Mouse (Mus musculus): ENCODE results near the gene Cep128. TPM values are rescaled to one million over a fixed set of nuclear protein-coding genes. Genes with fewer than 3 reads are reported as not detected.

Cep128 gene
- polyA plus RNA-seq, 1 experiment from 2014 or later = 10.2 TPM

DNA sequence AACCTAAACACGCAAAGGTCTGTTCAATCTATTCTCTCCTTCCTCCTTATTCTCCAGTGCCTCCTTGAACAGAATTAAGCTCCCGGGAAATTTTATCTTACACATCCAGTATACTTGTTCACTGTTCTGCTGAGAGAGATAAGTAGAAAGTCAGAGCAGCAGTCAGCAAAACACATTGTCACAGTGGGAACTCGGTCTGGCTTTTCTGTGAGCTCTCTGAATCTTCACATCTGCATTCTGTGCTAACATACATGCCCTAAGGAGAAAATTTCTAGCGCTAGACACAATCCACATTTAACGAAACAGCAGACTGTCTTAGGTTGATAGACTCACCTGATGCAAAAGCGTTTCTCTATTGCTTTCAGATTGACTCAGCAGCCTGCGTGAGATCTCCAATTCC is 88.3 kb downstream of the Cep128 start:
- no peak overlapping the region for H3K9ac ChIP-seq (replicated peaks; ENCODE audit: low read depth, low read length)
- 90% methylated on average over 7 of the region's 7 CpGs for WGBS
- no peak for ATAC-seq (ENCODE audit: insufficient number of reproducible peaks, insufficient read depth, low FRiP score, low read depth)
- H3K27ac ChIP-seq (ENCODE audit: low read length) = no peak overlapping the region
- no peaks in the 10 kb centered on the region for H3K27me3 ChIP-seq (ENCODE audit: control insufficient read depth, insufficient read depth, low read length)
- no peak overlapping the region for H3K4me2 ChIP-seq (replicated peaks; ENCODE audit: low read depth, low read length)
- no peak overlapping the region for H3K4me3 ChIP-seq (ENCODE audit: low read depth, low read length)
- H3K4me1 ChIP-seq (ENCODE audit: control insufficient read depth, insufficient read depth, low read length) = no peaks in the 10 kb centered on the region
- H3K9me3 ChIP-seq (ENCODE audit: control insufficient read depth, low read depth, low read length) = no peaks in the 10 kb centered on the region
- H3K36me3 ChIP-seq (ENCODE audit: control insufficient read depth, insufficient read depth, low read length) = no peaks in the 10 kb centered on the region

GRCm38 (mm10) chr12:91295436-91295835 is 88.8 kb downstream of the Cep128 start:
- H3K4me2 ChIP-seq (replicated peaks; ENCODE audit: low read depth, low read length) = no peak overlapping the region
- WGBS = 93% methylated on average over 3 of the region's 3 CpGs
- H3K9me3 ChIP-seq (ENCODE audit: control insufficient read depth, low read depth, low read length) = no peaks in the 10 kb centered on the region
- H3K27ac ChIP-seq (ENCODE audit: low read length) = no peak overlapping the region
- no peaks in the 10 kb centered on the region for H3K36me3 ChIP-seq (ENCODE audit: control insufficient read depth, insufficient read depth, low read length)
- no peaks in the 10 kb centered on the region for H3K4me1 ChIP-seq (ENCODE audit: control insufficient read depth, insufficient read depth, low read length)
- H3K4me3 ChIP-seq (ENCODE audit: low read depth, low read length) = no peak overlapping the region
- no peaks in the 10 kb centered on the region for H3K27me3 ChIP-seq (ENCODE audit: control insufficient read depth, insufficient read depth, low read length)
- no peak for ATAC-seq (ENCODE audit: insufficient number of reproducible peaks, insufficient read depth, low FRiP score, low read depth)
- no peak overlapping the region for H3K9ac ChIP-seq (replicated peaks; ENCODE audit: low read depth, low read length)

DNA sequence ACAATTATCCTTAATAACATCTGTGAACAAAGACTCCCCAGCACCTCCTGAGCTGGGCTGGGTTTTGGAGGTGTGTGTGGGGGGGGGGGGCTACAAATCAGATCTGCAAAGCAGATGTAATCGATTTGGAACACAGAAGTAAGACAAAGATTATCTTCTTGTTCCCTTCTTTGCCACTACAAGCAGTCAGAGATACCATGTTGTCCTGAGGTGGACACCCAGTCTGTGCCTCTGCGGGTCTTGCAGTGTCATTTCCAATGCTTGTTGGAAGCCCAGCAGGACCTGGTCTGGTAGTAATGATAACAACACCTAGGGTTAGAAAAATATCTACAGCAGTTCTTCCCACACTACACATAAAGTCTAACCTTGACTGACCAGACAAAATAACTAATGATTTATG is 110.3 kb downstream of the Cep128 start:
- Histone ChIP-seq H3K27ac (ENCODE audit: low read length) (no peak overlapping the region), H3K9ac (replicated peaks; ENCODE audit: low read depth, low read length) (no peak overlapping the region), H3K4me1 (ENCODE audit: control insufficient read depth, insufficient read depth, low read length) (no peaks in the 10 kb centered on the region), H3K4me2 (replicated peaks; ENCODE audit: low read depth, low read length) (no peak overlapping the region), H3K27me3 (ENCODE audit: control insufficient read depth, insufficient read depth, low read length) (no peaks in the 10 kb centered on the region), H3K36me3 (ENCODE audit: control insufficient read depth, insufficient read depth, low read length) (no peaks in the 10 kb centered on the region), H3K4me3 (ENCODE audit: low read depth, low read length) (no peak overlapping the region), H3K9me3 (ENCODE audit: control insufficient read depth, low read depth, low read length) (no peaks in the 10 kb centered on the region)
- WGBS = 91% methylated on average over 2 of the region's 2 CpGs
- no peak for ATAC-seq (ENCODE audit: insufficient number of reproducible peaks, insufficient read depth, low FRiP score, low read depth)

GRCm38 (mm10) chr12:91269634-91270033 is 114.6 kb downstream of the Cep128 start:
- 88% methylated on average over 2 of the region's 2 CpGs for WGBS
- ATAC-seq (ENCODE audit: insufficient number of reproducible peaks, insufficient read depth, low FRiP score, low read depth) = no peak
- no peaks in the 10 kb centered on the region for H3K36me3 ChIP-seq (ENCODE audit: control insufficient read depth, insufficient read depth, low read length)
- H3K9me3 ChIP-seq (ENCODE audit: control insufficient read depth, low read depth, low read length) = no peaks in the 10 kb centered on the region
- H3K27ac ChIP-seq (ENCODE audit: low read length) = no peak overlapping the region
- no peak overlapping the region for H3K4me2 ChIP-seq (replicated peaks; ENCODE audit: low read depth, low read length)
- H3K4me1 ChIP-seq (ENCODE audit: control insufficient read depth, insufficient read depth, low read length) = no peaks in the 10 kb centered on the region
- H3K9ac ChIP-seq (replicated peaks; ENCODE audit: low read depth, low read length) = no peak overlapping the region
- H3K4me3 ChIP-seq (ENCODE audit: low read depth, low read length) = no peak overlapping the region
- H3K27me3 ChIP-seq (ENCODE audit: control insufficient read depth, insufficient read depth, low read length) = no peaks in the 10 kb centered on the region

DNA sequence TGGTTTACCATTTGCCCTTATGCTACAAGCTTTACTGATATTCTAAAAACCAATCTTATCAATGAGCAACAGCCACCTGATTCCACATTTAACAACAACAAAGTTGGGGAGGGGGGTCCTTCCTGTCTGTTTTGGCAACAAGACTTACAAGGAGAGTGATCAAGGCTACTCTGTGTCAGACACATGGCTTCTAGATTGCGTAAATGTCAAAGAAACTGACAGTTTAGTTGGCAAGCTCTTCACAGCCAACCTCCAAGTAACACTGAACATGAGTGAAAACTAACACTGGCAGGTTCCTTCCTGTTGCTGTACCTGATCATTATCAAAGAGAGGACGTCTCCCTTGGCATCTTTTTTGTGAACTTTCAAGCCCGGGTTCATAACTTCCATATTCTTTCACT is 115.2 kb downstream of the Cep128 start:
- H3K4me2 ChIP-seq (replicated peaks; ENCODE audit: low read depth, low read length) = no peak overlapping the region
- no peak overlapping the region for H3K27ac ChIP-seq (ENCODE audit: low read length)
- WGBS = 77% methylated on average over 3 of the region's 3 CpGs
- H3K36me3 ChIP-seq (ENCODE audit: control insufficient read depth, insufficient read depth, low read length) = no peaks in the 10 kb centered on the region
- H3K9me3 ChIP-seq (ENCODE audit: control insufficient read depth, low read depth, low read length) = no peaks in the 10 kb centered on the region
- ATAC-seq (ENCODE audit: insufficient number of reproducible peaks, insufficient read depth, low FRiP score, low read depth) = no peak
- H3K9ac ChIP-seq (replicated peaks; ENCODE audit: low read depth, low read length) = no peak overlapping the region
- no peaks in the 10 kb centered on the region for H3K4me1 ChIP-seq (ENCODE audit: control insufficient read depth, insufficient read depth, low read length)
- H3K27me3 ChIP-seq (ENCODE audit: control insufficient read depth, insufficient read depth, low read length) = no peaks in the 10 kb centered on the region
- no peak overlapping the region for H3K4me3 ChIP-seq (ENCODE audit: low read depth, low read length)

- no peaks in the 10 kb centered on the region for H3K27me3 ChIP-seq (ENCODE audit: control insufficient read depth, insufficient read depth, low read length)
- H3K36me3 ChIP-seq (ENCODE audit: control insufficient read depth, insufficient read depth, low read length) = no peaks in the 10 kb centered on the region
- H3K4me3 ChIP-seq (ENCODE audit: low read depth, low read length) = no peak overlapping the region
- no peak overlapping the region for H3K9ac ChIP-seq (replicated peaks; ENCODE audit: low read depth, low read length)
- no peak overlapping the region for H3K27ac ChIP-seq (ENCODE audit: low read length)
- no peak for ATAC-seq (ENCODE audit: insufficient number of reproducible peaks, insufficient read depth, low FRiP score, low read depth)
- H3K4me1 ChIP-seq (ENCODE audit: control insufficient read depth, insufficient read depth, low read length) = no peaks in the 10 kb centered on the region
- 82% methylated on average over 2 of the region's 2 CpGs for WGBS
- H3K9me3 ChIP-seq (ENCODE audit: control insufficient read depth, low read depth, low read length) = no peaks in the 10 kb centered on the region
- no peak overlapping the region for H3K4me2 ChIP-seq (replicated peaks; ENCODE audit: low read depth, low read length)
These were observed 118.2 kb downstream of the Cep128 start for GRCm38 (mm10) chr12:91266014-91266413.

- ATAC-seq (ENCODE audit: insufficient number of reproducible peaks, insufficient read depth, low FRiP score, low read depth) = 0 out of 2 replicates have a peak, but pooled peaks have one; percentile 23
These were observed 118.7 kb downstream of the Cep128 start for GRCm38 (mm10) chr12:91265462-91265861.

DNA sequence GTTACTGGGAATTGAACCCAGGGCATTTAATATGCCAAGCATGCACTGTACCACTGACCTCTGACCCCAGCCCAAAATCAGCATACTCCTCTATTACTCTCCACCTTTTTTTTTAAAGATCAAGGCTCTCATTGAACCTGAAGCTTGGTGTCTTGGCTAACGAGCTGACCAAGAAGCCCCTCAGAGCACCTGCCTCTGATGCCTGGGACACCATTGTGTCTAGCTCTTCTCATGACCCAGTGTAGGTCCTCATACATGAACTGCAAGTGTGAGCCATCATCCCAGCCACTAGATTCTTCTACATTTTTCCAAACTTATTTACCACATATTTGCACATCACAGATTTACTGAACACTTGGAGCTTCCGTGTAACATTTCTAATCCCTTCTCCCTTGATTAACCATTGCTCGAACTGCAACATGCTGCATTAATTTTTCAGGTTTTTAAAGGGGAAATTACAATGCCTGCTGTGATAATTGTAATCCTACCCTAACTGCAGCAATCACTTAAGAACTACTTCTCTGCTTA is 119.3 kb downstream of the Cep128 start:
- no peak overlapping the region for H3K27ac ChIP-seq (ENCODE audit: low read length)
- no peaks in the 10 kb centered on the region for H3K4me1 ChIP-seq (ENCODE audit: control insufficient read depth, insufficient read depth, low read length)
- H3K27me3 ChIP-seq (ENCODE audit: control insufficient read depth, insufficient read depth, low read length) = no peaks in the 10 kb centered on the region
- H3K4me3 ChIP-seq (ENCODE audit: low read depth, low read length) = no peak overlapping the region
- no peak overlapping the region for H3K4me2 ChIP-seq (replicated peaks; ENCODE audit: low read depth, low read length)
- ATAC-seq (ENCODE audit: insufficient number of reproducible peaks, insufficient read depth, low FRiP score, low read depth) = no peak
- no peaks in the 10 kb centered on the region for H3K36me3 ChIP-seq (ENCODE audit: control insufficient read depth, insufficient read depth, low read length)
- 84% methylated on average over 3 of the region's 3 CpGs for WGBS
- no peak overlapping the region for H3K9ac ChIP-seq (replicated peaks; ENCODE audit: low read depth, low read length)
- no peaks in the 10 kb centered on the region for H3K9me3 ChIP-seq (ENCODE audit: control insufficient read depth, low read depth, low read length)

More at GRCm38 (mm10) chr12:91265462-91265861, 118.7 kb downstream of the Cep128 start:
- no peak overlapping the region for H3K4me2 ChIP-seq (replicated peaks; ENCODE audit: low read depth, low read length)
- 50% methylated on average over 5 of the region's 5 CpGs for WGBS
- no peaks in the 10 kb centered on the region for H3K27me3 ChIP-seq (ENCODE audit: control insufficient read depth, insufficient read depth, low read length)
- H3K36me3 ChIP-seq (ENCODE audit: control insufficient read depth, insufficient read depth, low read length) = no peaks in the 10 kb centered on the region
- H3K4me1 ChIP-seq (ENCODE audit: control insufficient read depth, insufficient read depth, low read length) = no peaks in the 10 kb centered on the region
- no peak overlapping the region for H3K27ac ChIP-seq (ENCODE audit: low read length)
- H3K4me3 ChIP-seq (ENCODE audit: low read depth, low read length) = no peak overlapping the region
- no peaks in the 10 kb centered on the region for H3K9me3 ChIP-seq (ENCODE audit: control insufficient read depth, low read depth, low read length)
- no peak overlapping the region for H3K9ac ChIP-seq (replicated peaks; ENCODE audit: low read depth, low read length)

DNA sequence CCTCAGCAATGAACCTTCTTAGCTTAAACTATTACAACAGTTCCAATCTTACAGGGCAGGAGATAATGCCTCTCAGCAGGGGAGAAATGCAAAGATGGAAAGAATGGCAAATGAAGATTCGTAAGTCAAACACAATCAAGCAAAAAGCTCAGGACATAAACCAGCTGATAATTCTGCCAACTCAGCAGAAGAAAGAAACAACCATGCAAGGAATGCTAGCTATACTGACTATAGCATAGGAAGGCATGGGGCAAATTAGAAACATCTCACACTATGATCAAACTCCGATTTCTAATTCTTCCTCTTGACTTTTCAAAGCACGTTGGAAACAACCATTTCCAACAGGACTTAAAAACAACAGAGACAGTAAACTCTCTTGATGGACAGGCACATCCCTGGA is 120.5 kb downstream of the Cep128 start:
- H3K9ac ChIP-seq (replicated peaks; ENCODE audit: low read depth, low read length) = no peak overlapping the region
- no peaks in the 10 kb centered on the region for H3K4me1 ChIP-seq (ENCODE audit: control insufficient read depth, insufficient read depth, low read length)
- H3K4me3 ChIP-seq (ENCODE audit: low read depth, low read length) = no peak overlapping the region
- 87% methylated on average over 3 of the region's 3 CpGs for WGBS
- no peak overlapping the region for H3K4me2 ChIP-seq (replicated peaks; ENCODE audit: low read depth, low read length)
- H3K27me3 ChIP-seq (ENCODE audit: control insufficient read depth, insufficient read depth, low read length) = no peaks in the 10 kb centered on the region
- no peaks in the 10 kb centered on the region for H3K9me3 ChIP-seq (ENCODE audit: control insufficient read depth, low read depth, low read length)
- H3K27ac ChIP-seq (ENCODE audit: low read length) = no peak overlapping the region
- H3K36me3 ChIP-seq (ENCODE audit: control insufficient read depth, insufficient read depth, low read length) = no peaks in the 10 kb centered on the region
- no peak for ATAC-seq (ENCODE audit: insufficient number of reproducible peaks, insufficient read depth, low FRiP score, low read depth)
